Mouse (Mus musculus) neutrophil, adult 65 days (primary cell): ENCODE measurements around the gene Stat3. TPM values are rescaled to one million over a fixed set of nuclear protein-coding genes. Genes with fewer than 3 reads are reported as not detected.

Experiments
- total RNA-seq: library from RNA; stranded (reverse); gene quantifications from 2 replicates; pipeline ENCODE4 v1.2.4, GENCODE M21; 2023

Gene Stat3
- total RNA-seq, result 385 and 488 TPM in 2 replicates

DNA sequence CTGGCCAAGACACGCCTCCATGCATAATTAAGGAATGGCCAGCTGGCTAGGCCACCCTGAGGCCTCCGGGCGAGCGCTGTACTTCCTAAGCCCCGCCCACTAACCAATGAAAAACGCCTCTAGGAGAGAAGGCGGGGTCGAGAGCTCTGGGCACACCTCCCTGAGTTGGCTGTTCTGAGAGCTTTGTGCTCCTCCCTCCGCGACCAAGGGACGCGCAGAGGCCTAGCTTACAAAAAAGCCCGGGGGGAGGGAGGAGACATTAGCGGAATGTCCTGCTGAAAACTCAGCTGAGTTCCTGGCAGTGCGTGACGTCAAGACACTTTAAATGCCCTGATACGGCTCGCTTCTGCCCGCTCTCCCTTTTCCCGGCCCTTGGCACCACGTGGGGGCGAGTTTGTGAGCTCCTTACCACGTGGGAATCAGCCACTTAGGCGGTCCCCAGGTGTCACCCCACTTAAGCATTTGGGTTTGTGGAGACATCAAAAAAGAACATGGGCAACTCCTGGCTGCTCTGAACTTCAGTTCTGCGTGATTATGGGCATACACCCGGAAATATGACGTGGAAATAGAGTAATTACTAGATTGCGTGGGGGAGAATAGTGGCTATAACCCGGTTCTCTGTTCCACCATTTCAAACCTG is at the start of gene Stat3:
Gene Stat3, minus strand, starts transcription at position 29 of the 640 bp plus-strand sequence.

GRCm38 (mm10) chr11:100970557-100970937 is 31.2 kb upstream of the Stat3 start, which contains the start of gene Cavin1:
TSS of gene Cavin1 (minus strand) at chr11:100970887.

GRCm38 (mm10) chr11:100858935-100859578 is 80.3 kb downstream of the Stat3 start, which contains the start of gene Stat5a:
TSS of gene Stat5a (plus strand) at chr11:100859351.

DNA sequence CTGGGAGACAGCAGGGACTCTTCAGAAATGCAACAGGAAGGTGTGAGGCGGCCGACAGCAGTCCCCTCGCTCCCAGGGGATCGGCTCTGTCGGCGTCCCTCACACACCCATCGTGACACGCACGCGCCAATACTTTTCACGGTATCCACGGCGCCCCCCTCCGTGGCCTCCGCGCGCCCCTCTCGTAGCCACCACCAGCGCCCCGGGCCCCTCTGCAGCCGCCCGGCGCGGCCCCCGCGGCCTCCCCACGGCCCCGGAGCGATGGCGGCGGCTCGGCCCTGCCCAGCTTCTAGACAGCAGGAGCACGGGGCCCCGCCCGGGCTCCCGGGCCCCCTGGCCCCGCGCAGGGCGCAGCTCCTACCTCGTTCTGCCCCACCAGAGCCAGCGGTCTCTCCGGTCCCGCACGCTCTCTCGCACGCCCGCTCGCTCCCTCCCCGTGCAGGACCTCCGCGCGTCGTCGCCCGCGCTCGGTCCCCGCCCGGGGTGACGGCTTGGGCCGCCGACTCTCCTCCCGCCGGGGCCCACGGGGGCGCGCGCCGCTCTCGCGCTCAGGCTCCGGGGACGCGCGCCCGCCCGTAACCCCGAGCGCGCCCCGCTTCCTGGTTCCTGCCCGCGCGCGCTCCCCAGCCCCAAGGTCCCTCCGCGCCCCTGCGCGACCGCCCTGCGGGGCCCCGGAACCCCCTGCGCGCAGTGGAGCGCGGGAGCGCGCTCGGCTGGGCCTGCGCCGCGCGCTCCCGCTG is 89.1 kb downstream of the Stat3 start, which contains the start of gene Stat5b:
Gene Stat5b, minus strand, starts transcription at position 687 of the 740 bp plus-strand sequence.

Other genes with a start within 250 kb of the Stat3 start
- not detected in 2 replicates for gene Zfp385c, start 247.1 kb downstream of the Stat3 start, total RNA-seq
- 24.0 and 25.9 TPM in 2 replicates for gene Dhx58, start 235.3 kb downstream of the Stat3 start, total RNA-seq
- 7.2 and 8.3 TPM in 2 replicates for gene Kat2a, start 227.1 kb downstream of the Stat3 start, total RNA-seq
- not detected in 2 replicates for gene Hspb9, start 225.7 kb downstream of the Stat3 start, total RNA-seq
- 158 and 168 TPM in 2 replicates for gene Rab5c, start 201.3 kb downstream of the Stat3 start, total RNA-seq
- gene Kcnh4, start 179.6 kb downstream of the Stat3 start, total RNA-seq, result not detected in 2 replicates
- gene Hcrt, start 176.6 kb downstream of the Stat3 start, total RNA-seq, result not detected in 2 replicates
- 8.8 and 13.0 TPM in 2 replicates for gene Ghdc, start 168.6 kb downstream of the Stat3 start, total RNA-seq
- gene Stat5b, start 88.8 kb downstream of the Stat3 start, total RNA-seq, result 82.0 and 86.7 TPM in 2 replicates
- 24.8 and 31.5 TPM in 2 replicates for gene Stat5a, start 80.2 kb downstream of the Stat3 start, total RNA-seq
- gene Cavin1, start 31.3 kb upstream of the Stat3 start, total RNA-seq, result 0.48 and 0.98 TPM in 2 replicates
- gene Atp6v0a1, start 69.9 kb upstream of the Stat3 start, total RNA-seq, result 85.5 and 131 TPM in 2 replicates
- 6.4 and 8.0 TPM in 2 replicates for gene Naglu, start 130.5 kb upstream of the Stat3 start, total RNA-seq
- gene Hsd17b1, start 138.9 kb upstream of the Stat3 start, total RNA-seq, result 1.2 and 1.9 TPM in 2 replicates
- 9.2 and 9.9 TPM in 2 replicates for gene Coasy, start 143.0 kb upstream of the Stat3 start, total RNA-seq
- gene Mlx, start 147.7 kb upstream of the Stat3 start, total RNA-seq, result 34.2 and 43.5 TPM in 2 replicates
- 3.6 and 3.7 TPM in 2 replicates for gene Psmc3ip, start 155.9 kb upstream of the Stat3 start, total RNA-seq
- gene Retreg3, start 180.4 kb upstream of the Stat3 start, total RNA-seq, result 24.0 and 28.6 TPM in 2 replicates
- gene Tubg1, start 180.4 kb upstream of the Stat3 start, total RNA-seq, result 9.6 and 12.6 TPM in 2 replicates
- gene Tubg2, start 216.4 kb upstream of the Stat3 start, total RNA-seq, result 0.59 and 1.2 TPM in 2 replicates
- 0.66 TPM in 2 replicates for gene Cntnap1, start 231.0 kb upstream of the Stat3 start, total RNA-seq
- gene Plekhh3, start 231.8 kb upstream of the Stat3 start, total RNA-seq, result 1.9 and 2.7 TPM in 2 replicates
- 0.29 and 0.63 TPM in 2 replicates for gene Ccr10, start 235.9 kb upstream of the Stat3 start, total RNA-seq